Mouse (Mus musculus) embryonic fibroblast, embryonic 13.5 days (primary cell): ENCODE measurements around the gene Akr1c12. TPM values are rescaled to one million over a fixed set of nuclear protein-coding genes. Genes with fewer than 3 reads are reported as not detected.
"Not testable (repeated sequence)": the region's sequence is repeated elsewhere in the genome, so short reads cannot be mapped to it uniquely, and the experiment has no call there.

ENCODE experiments used
- H3K27ac ChIP-seq: 2 replicates; pipeline ENCODE4 v1.5.1; 2012; ENCODE audit warnings: low read length, control low read depth, inconsistent platforms; ENCODE audit not compliant: insufficient read depth
- H3K4me1 ChIP-seq: 2 replicates; pipeline ENCODE4 v1.6.1; 2011; ENCODE audit warnings: low read length; ENCODE audit not compliant: control insufficient read depth, insufficient read depth
- H3K4me3 ChIP-seq: 2 replicates; pipeline ENCODE4 v1.5.1; 2011; ENCODE audit warnings: mild to moderate bottlenecking, control low read depth, low read length; ENCODE audit not compliant: insufficient read depth
- CTCF ChIP-seq: IDR thresholded peaks from 2 replicates; pipeline ENCODE4 v1.5.1; 2011; ENCODE audit warnings: mild to moderate bottlenecking, control low read depth, low read length, moderate library complexity, borderline replicate concordance; ENCODE audit not compliant: insufficient read depth
- POLR2A ChIP-seq: IDR thresholded peaks from 2 replicates; pipeline ENCODE4 v1.6.1; 2011; ENCODE audit warnings: low read depth, mild to moderate bottlenecking, control low read depth, low read length, moderate library complexity
- polyA plus RNA-seq: library from polyadenylated mRNA; stranded (reverse); fragments of >200 nt; gene quantifications from 2 replicates; pipeline ENCODE4 v1.2.4, GENCODE M21; 2011; ENCODE audit warnings: low read depth; ENCODE audit not compliant: missing spikeins, insufficient read length

Akr1c12 gene
- polyA plus RNA-seq, 1 experiment, result not detected

GRCm38 (mm10) chr13:4264612-4265011 lies 14.6 kb downstream of the Akr1c12 start:
- Histone ChIP-seq H3K27ac (no peak overlapping the region), H3K4me1 (no peaks in the 10 kb centered on the region), H3K4me3 (no peak overlapping the region)
- TF ChIP-seq POLR2A (no peak), CTCF (no peak)

- no peak overlapping the region for H3K27ac ChIP-seq
- H3K4me1 ChIP-seq, result no peaks in the 10 kb centered on the region
- TF ChIP-seq CTCF (no peak), POLR2A (no peak)
- no peak overlapping the region for H3K4me3 ChIP-seq
These were observed 21.9 kb downstream of the Akr1c12 start for GRCm38 (mm10) chr13:4257349-4257748.

GRCm38 (mm10) chr13:4256894-4257293 lies 22.3 kb downstream of the Akr1c12 start:
- H3K4me1 ChIP-seq, H3K4me3 ChIP-seq, H3K27ac ChIP-seq: not testable (repeated sequence)

- no peak overlapping the region for H3K27ac ChIP-seq
- H3K4me1 ChIP-seq, result no peaks in the 10 kb centered on the region
- H3K4me3 ChIP-seq, result no peak overlapping the region
- TF ChIP-seq POLR2A (no peak), CTCF (no peak)
These were observed 29.9 kb downstream of the Akr1c12 start for GRCm38 (mm10) chr13:4249347-4249746.

GRCm38 (mm10) chr13:4244861-4245559 lies 34.2 kb downstream of the Akr1c12 start:
- no peak overlapping the region; the same call in 1 of the 2 replicates for H3K4me3 ChIP-seq
- TF ChIP-seq CTCF, result no peak
- TF ChIP-seq POLR2A, result no peak
- no peaks in the 10 kb centered on the region for H3K4me1 ChIP-seq
- no peak overlapping the region for H3K27ac ChIP-seq

- TF ChIP-seq POLR2A, result no peak
- no peak for TF ChIP-seq CTCF
- Histone ChIP-seq H3K4me3 (no peak overlapping the region), H3K27ac (no peak overlapping the region), H3K4me1 (no peaks in the 10 kb centered on the region)
These were observed 45.6 kb downstream of the Akr1c12 start for GRCm38 (mm10) chr13:4233536-4234172.

GRCm38 (mm10) chr13:4233135-4233534 lies 46.1 kb downstream of the Akr1c12 start:
- Histone ChIP-seq H3K27ac (no peak overlapping the region), H3K4me3 (no peak overlapping the region), H3K4me1 (no peaks in the 10 kb centered on the region)
- no peak for TF ChIP-seq POLR2A
- TF ChIP-seq CTCF, result no peak

GRCm38 (mm10) chr13:4230841-4231623 lies 48.2 kb downstream of the Akr1c12 start:
- Histone ChIP-seq H3K27ac (no peak overlapping the region), H3K4me3 (no peak overlapping the region), H3K4me1 (no peaks in the 10 kb centered on the region)
- TF ChIP-seq CTCF (no peak), POLR2A (no peak)

- TF ChIP-seq CTCF, result no peak
- no peak for TF ChIP-seq POLR2A
- H3K4me1 ChIP-seq, result no peaks in the 10 kb centered on the region
- H3K4me3 ChIP-seq, result no peak within 1 kb of the TSS
- no peak within 1 kb of the TSS for H3K27ac ChIP-seq
These were observed 50.8 kb downstream of the Akr1c12 start, which contains the start of gene Akr1c19 for GRCm38 (mm10) chr13:4228441-4228840. Akr1c19 (plus strand) TSS chr13:4228700.

Other genes with a start within 250 kb of the Akr1c12 start
- 2.1 and 3.3 TPM in 2 replicates for gene Akr1c14, start 230.4 kb downstream of the Akr1c12 start, polyA plus RNA-seq
- gene Akr1c18, start 128.8 kb downstream of the Akr1c12 start, polyA plus RNA-seq, result 0.44 and 0.97 TPM in 2 replicates
- 0.42 and 0.55 TPM in 2 replicates for gene Akr1c13, start 88.3 kb downstream of the Akr1c12 start, polyA plus RNA-seq
- gene Akr1c19, start 50.7 kb downstream of the Akr1c12 start, polyA plus RNA-seq, result not detected in 2 replicates
- not detected in 2 replicates for gene Akr1c6, start 154.9 kb upstream of the Akr1c12 start, polyA plus RNA-seq
- gene Akr1c20, start 243.9 kb upstream of the Akr1c12 start, polyA plus RNA-seq, result not detected in 2 replicates